Mouse (Mus musculus) embryonic facial prominence, embryonic 14.5 days (tissue): ENCODE data around the gene Acot8. TPM values are rescaled to one million over a fixed set of nuclear protein-coding genes. Genes with fewer than 3 reads are reported as not detected.

Experiments
- ATAC-seq: fragments of 200-750 bp; cut with Nextera tagmentation; 2 replicates; pipeline ENCODE4 v1.8.0; 2017; ENCODE audit warnings: low read depth, moderate number of reproducible peaks, moderate TSS enrichment
- DNase-seq: peaks from one replicate; pipeline ENCODE4 v3.0.0-alpha.2; 2015; ENCODE audit warnings: low spot score
- H3K27ac ChIP-seq: fragments of 300-500 bp; sonication (generic); replicated peaks from 2 replicates; pipeline ENCODE4 v1.5.1; 2014; ENCODE audit warnings: low read depth, mild to moderate bottlenecking, low read length, moderate library complexity
- H3K27me3 ChIP-seq: fragments of 300-500 bp; sonication (generic); replicated peaks from 2 replicates; pipeline ENCODE4 v1.6.1; 2014; ENCODE audit warnings: low read length; ENCODE audit not compliant: control insufficient read depth, insufficient read depth
- H3K36me3 ChIP-seq: fragments of 300-500 bp; sonication (generic); 2 replicates; pipeline ENCODE4 v1.6.1; 2014; ENCODE audit warnings: low read length, mixed read lengths; ENCODE audit not compliant: control insufficient read depth, insufficient read depth
- H3K4me1 ChIP-seq: fragments of 300-500 bp; sonication (generic); 2 replicates; pipeline ENCODE4 v1.6.1; 2014; ENCODE audit warnings: antibody characterized with exemption, low read length; ENCODE audit not compliant: control insufficient read depth, insufficient read depth
- H3K4me2 ChIP-seq: fragments of 300-500 bp; sonication (generic); 2 replicates; pipeline ENCODE4 v1.6.1; 2014; ENCODE audit warnings: low read depth, mild to moderate bottlenecking, low read length, moderate library complexity, mixed read lengths
- H3K4me3 ChIP-seq: fragments of 300-500 bp; sonication (generic); 2 replicates; pipeline ENCODE4 v1.5.1; 2014; ENCODE audit warnings: low read depth, mild to moderate bottlenecking, low read length
- H3K9ac ChIP-seq: fragments of 300-500 bp; sonication (generic); 2 replicates; pipeline ENCODE4 v1.6.1; 2014; ENCODE audit warnings: low read depth, mild to moderate bottlenecking, low read length, moderate library complexity, mixed read lengths
- H3K9me3 ChIP-seq: fragments of 300-500 bp; sonication (generic); 2 replicates; pipeline ENCODE4 v1.6.1; 2016; ENCODE audit warnings: low read length; ENCODE audit not compliant: control insufficient read depth
- WGBS: fragments of 180-500 bp; shearing (Covaris S2); extraction: QIAGEN DNeasy Blood & Tissue Kit; methylation state at CpG from one replicate; pipeline ENCODE4 v1.1.7; 2014; 5-methylcytosine and 5-hydroxymethylcytosine counted together
- polyA plus RNA-seq: library from polyadenylated mRNA; unstranded; fragments of >200 nt; fragmentation: Nextera tagmentation; extraction: Ambion mirVana; gene quantifications from 2 replicates; pipeline ENCODE4 v1.2.1, GENCODE M21; 2014

Gene Acot8
- polyA plus RNA-seq, 1 experiment from 2014 or later, result 13.8 TPM

DNA sequence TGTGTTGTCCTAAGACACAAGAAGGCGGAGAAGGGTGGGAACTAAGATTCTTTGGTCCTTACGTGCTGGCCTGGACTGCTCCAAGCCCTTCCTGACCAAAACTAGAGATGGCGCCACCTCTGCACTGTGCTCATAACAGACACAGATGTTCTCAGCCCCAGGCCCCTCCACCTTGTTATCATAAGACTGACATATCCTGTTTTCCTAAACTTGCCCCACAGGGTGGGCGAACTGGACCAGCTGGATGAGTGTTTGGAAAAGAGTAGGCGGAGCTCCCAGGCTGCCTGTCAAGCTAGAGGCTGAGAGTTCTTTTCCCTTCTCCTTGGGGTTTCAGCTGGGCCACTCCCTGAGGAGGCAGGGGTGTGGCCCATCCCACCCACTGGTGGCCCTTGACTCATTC is 13.0 kb upstream of the Acot8 start:
- peak; percentile 62 for DNase-seq
- Histone ChIP-seq H3K9ac (no peak overlapping the region), H3K36me3 (peaks cover 13% of the 10 kb centered on the region), H3K4me1 (no peaks in the 10 kb centered on the region), H3K4me3 (no peak overlapping the region), H3K27me3 (no peaks in the 10 kb centered on the region), H3K9me3 (no peaks in the 10 kb centered on the region), H3K4me2 (no peak overlapping the region), H3K27ac (no peak overlapping the region)
- 54% methylated on average over 5 of the region's 5 CpGs for WGBS
- ATAC-seq, result no peak

- 80% methylated on average over 6 of the region's 6 CpGs for WGBS
- Histone ChIP-seq H3K27me3 (no peaks in the 10 kb centered on the region), H3K36me3 (peaks cover 13% of the 10 kb centered on the region), H3K9ac (no peak overlapping the region), H3K9me3 (no peaks in the 10 kb centered on the region), H3K4me3 (no peak overlapping the region), H3K27ac (no peak overlapping the region), H3K4me1 (no peaks in the 10 kb centered on the region), H3K4me2 (no peak overlapping the region)
- ATAC-seq (no peak), DNase-seq (no peak)
Measured at GRCm38 (mm10) chr2:164817206-164817605, 12.5 kb upstream of the Acot8 start.

- Histone ChIP-seq H3K4me2 (no peak overlapping the region), H3K4me1 (no peaks in the 10 kb centered on the region), H3K27me3 (no peaks in the 10 kb centered on the region), H3K4me3 (no peak overlapping the region), H3K9ac (no peak overlapping the region), H3K27ac (no peak overlapping the region), H3K36me3 (peaks cover 6% of the 10 kb centered on the region; the same call in 1 of the 2 replicates), H3K9me3 (no peaks in the 10 kb centered on the region)
- ATAC-seq (no peak), DNase-seq (no peak)
- WGBS, result 94% methylated on average over 8 of the region's 8 CpGs
Measured at GRCm38 (mm10) chr2:164815821-164816220, 11.1 kb upstream of the Acot8 start.

DNA sequence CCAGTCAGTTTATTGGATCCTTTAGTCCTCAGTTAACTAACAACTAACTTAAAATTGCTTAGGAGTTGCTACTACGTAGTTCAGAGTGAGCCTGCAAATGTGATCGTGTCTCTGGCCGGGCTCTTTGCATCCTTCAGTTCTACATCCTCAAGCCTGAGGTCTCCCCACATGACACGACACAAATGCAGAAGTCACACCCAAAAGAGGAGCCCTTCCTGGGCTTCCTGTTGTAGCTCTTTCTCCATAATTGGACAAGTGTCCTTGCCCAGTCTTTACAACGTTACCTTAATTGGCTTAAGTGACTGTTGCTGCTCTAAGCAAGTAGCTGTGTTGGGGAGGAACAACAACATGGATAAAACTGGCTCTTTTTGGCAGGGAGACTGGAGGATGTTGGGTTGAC is 10.7 kb upstream of the Acot8 start:
- WGBS, result 89% methylated on average over 5 of the region's 5 CpGs

GRCm38 (mm10) chr2:164813557-164813956 is 8.9 kb upstream of the Acot8 start:
- H3K9ac ChIP-seq, result no peak overlapping the region
- no peak overlapping the region for H3K27ac ChIP-seq
- H3K4me1 ChIP-seq, result no peaks in the 10 kb centered on the region
- H3K36me3 ChIP-seq, result 0 out of 2 replicates have a peak, but pooled peaks cover 5% of the 10 kb centered on the region
- no peak overlapping the region for H3K4me2 ChIP-seq
- DNase-seq (no peak), ATAC-seq (no peak)
- no peak overlapping the region for H3K4me3 ChIP-seq
- WGBS, result 48% methylated on average over 2 of the region's 2 CpGs
- no peaks in the 10 kb centered on the region for H3K9me3 ChIP-seq
- H3K27me3 ChIP-seq, result no peaks in the 10 kb centered on the region

More for the DNA sequence above, 10.7 kb upstream of the Acot8 start:
- H3K9ac ChIP-seq, result no peak overlapping the region
- ATAC-seq (no peak), DNase-seq (no peak)
- H3K27ac ChIP-seq, result no peak overlapping the region
- H3K9me3 ChIP-seq, result no peaks in the 10 kb centered on the region
- H3K4me2 ChIP-seq, result no peak overlapping the region
- H3K27me3 ChIP-seq, result no peaks in the 10 kb centered on the region
- H3K36me3 ChIP-seq, result peaks cover 1% of the 10 kb centered on the region; the same call in 1 of the 2 replicates
- no peaks in the 10 kb centered on the region for H3K4me1 ChIP-seq
- H3K4me3 ChIP-seq, result no peak overlapping the region

GRCm38 (mm10) chr2:164806614-164807013 is 1.9 kb upstream of the Acot8 start:
- H3K27me3 ChIP-seq, result no peaks in the 10 kb centered on the region
- H3K9me3 ChIP-seq, result no peaks in the 10 kb centered on the region
- ATAC-seq (no peak), DNase-seq (no peak)
- H3K9ac ChIP-seq, result 0 out of 2 replicates have a peak overlapping the region, but pooled peaks have one; percentile 5
- 0 out of 2 replicates have a peak, but pooled peaks cover 6% of the 10 kb centered on the region for H3K36me3 ChIP-seq
- peaks cover 13% of the 10 kb centered on the region; the same call in 1 of the 2 replicates for H3K4me1 ChIP-seq
- H3K4me2 ChIP-seq, result no peak overlapping the region
- no peak overlapping the region for H3K27ac ChIP-seq
- no peak overlapping the region for H3K4me3 ChIP-seq
- WGBS, result 64% methylated on average over 7 of the region's 7 CpGs

DNA sequence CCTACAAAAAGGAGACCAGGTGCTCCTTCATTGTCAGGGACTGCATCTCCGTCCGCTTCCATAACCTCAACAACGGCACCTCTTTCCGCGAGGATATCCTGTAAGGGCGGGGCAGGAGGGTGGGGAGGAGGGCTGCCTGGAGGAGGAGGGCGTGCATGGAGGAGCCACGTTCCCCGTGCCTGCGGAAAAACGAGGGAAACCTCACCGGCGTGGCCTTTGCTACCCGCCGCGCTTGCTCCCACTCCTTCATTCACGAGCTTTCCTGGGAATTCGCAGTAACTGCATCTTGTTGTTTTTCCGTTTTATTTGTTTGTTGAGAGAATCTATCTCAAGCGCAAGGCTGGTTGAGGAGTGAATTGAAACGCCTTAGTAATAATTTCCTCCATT is 643 bp upstream of the Acot8 start:
- no peaks in the 10 kb centered on the region for H3K9me3 ChIP-seq
- H3K4me2 ChIP-seq, result peak overlapping the region; percentile 82
- WGBS, result 3% methylated on average over 14 of the region's 21 CpGs
- no peak for DNase-seq
- peaks cover 13% of the 10 kb centered on the region; the same call in 1 of the 2 replicates for H3K4me1 ChIP-seq
- peak; percentile 44 for ATAC-seq
- peaks cover 18% of the 10 kb centered on the region; the same call in 1 of the 2 replicates for H3K36me3 ChIP-seq
- peak overlapping the region; percentile 78 for H3K9ac ChIP-seq
- no peaks in the 10 kb centered on the region for H3K27me3 ChIP-seq
- H3K4me3 ChIP-seq, result peak overlapping the region; percentile 76
- H3K27ac ChIP-seq, result peak overlapping the region; percentile 64; the same call in 1 of the 2 replicates

DNA sequence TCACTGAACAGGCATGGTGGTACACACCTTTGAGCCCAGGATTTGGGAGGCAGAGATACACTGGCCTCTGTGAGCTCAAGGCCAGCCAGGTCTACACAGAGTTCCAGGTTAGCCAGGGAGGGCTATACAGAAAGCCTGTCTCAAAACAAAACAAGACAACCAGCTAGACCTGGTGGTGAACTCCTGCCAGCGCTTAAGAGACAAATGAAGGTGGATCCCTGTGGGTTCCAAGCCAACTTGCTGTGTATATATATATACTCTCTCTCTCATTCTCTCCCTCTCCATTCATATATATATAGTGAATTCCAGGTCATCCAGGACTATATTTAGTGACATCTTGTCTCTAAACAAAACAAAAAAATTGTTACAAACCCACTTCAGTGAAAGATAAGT is 765 bp downstream of the Acot8 start:
- Histone ChIP-seq H3K27ac (no peak overlapping the region), H3K4me1 (peaks cover 13% of the 10 kb centered on the region; the same call in 1 of the 2 replicates), H3K27me3 (no peaks in the 10 kb centered on the region), H3K36me3 (peaks cover 30% of the 10 kb centered on the region), H3K9me3 (no peaks in the 10 kb centered on the region), H3K4me3 (peak overlapping the region; percentile 76), H3K4me2 (peak overlapping the region; percentile 70), H3K9ac (peak overlapping the region; percentile 83)
- WGBS, result 44% methylated on average over 1 of the region's 1 CpGs
- no peak for DNase-seq
- ATAC-seq, result no peak

DNA sequence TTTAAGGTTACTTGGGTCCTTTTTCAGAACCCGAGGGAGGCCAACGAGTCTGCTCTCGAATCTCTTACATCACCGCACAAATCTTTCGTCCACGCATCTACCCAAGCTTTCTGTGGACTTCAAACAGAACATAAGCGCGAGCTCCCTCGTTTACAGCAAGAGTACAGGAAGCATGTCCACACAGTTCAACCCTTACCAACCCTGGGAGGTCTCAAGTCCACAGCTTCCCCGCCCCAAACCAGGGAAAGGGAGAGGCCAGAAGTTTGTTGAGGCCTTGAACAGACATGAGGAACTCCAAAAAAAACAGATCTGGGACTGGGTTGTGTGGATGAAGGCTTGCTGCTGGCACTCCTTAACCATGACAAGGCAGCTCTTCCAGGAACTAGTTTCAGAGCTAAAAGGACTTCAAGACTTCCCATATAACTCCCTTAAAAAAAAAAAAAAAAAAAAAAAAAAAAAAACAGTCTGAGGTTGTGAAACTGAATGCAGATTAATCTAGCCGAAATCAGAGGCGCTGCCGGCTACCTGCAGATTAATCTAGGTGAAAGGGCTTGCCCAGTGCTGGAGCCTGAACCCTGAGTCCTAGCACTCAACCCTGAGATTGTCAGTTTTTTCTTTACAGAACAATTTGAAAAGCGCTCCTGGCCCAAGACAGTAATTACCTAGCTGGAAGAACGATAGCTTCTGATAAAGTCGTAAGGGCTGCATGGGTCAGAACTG is 1.3 kb downstream of the Acot8 start:
- Histone ChIP-seq H3K4me3 (peak overlapping the region; percentile 76), H3K27me3 (no peaks in the 10 kb centered on the region), H3K4me1 (peaks cover 13% of the 10 kb centered on the region; the same call in 1 of the 2 replicates), H3K9ac (peak overlapping the region; percentile 83; the same call in 1 of the 2 replicates), H3K27ac (no peak overlapping the region), H3K4me2 (peak overlapping the region; percentile 70), H3K9me3 (no peaks in the 10 kb centered on the region), H3K36me3 (peaks cover 32% of the 10 kb centered on the region)
- 90% methylated on average over 16 of the region's 16 CpGs for WGBS
- ATAC-seq, result no peak
- DNase-seq, result no peak
